ENCODE assay signal across 16 mouse cellular contexts in the genomic region with DNA sequence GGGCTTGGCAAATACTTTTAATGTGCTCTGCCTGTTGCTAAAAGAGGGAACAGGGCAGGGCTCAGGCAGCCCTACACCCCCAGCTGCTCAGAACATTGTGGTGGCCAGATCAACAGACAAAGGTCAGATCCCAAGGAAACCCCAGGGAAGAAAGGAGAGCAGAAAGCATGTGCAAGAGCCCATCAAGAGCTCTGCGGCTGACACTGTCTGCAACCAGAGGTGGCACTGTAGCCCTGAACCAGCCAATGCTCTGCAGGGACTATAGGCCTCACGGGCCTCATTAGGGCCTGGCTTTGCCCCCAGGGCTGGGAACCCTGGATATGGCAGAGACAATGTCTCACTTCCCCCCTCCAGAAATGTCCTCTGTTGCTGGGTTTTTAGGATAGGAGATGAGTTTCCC.
DNase-seq lines count a peak whose midpoint lies in the region; ATAC-seq and TF ChIP-seq lines count a peak whose summit lies in the region.
"Had no signal": no experiment of that assay in that cellular context is flagged by ENCODE, and none has a peak within 500 bp of the region (broad histone marks: within the 10 kb centered on the region; RNA-seq: fewer than 3 reads in every experiment).

No protein-coding gene starts in this region.

- no peak for ATAC-seq in hindbrain, postnatal 0 days
- ATAC-seq in hindbrain, embryonic 13.5 days (ENCODE audit: low FRiP score): no peak
- ATAC-seq: activated CD4-positive, CD25-positive, alpha-beta regulatory T cell, adult 4 months; CD4-positive, CD25-positive, alpha-beta regulatory T cell, adult 4 months had no signal

- WGBS in hindbrain, postnatal 0 days: 57% methylated on average over 2 of the region's 2 CpGs
- 68% methylated on average over 2 of the region's 2 CpGs for WGBS in hindbrain, embryonic 13.5 days
- 77% methylated on average over 2 of the region's 2 CpGs for WGBS in lung, adult 2 months

- DNase-seq in embryo, embryonic 10.5 days (ENCODE audit: low spot score): peak; percentile 14
- DNase-seq in embryo, embryonic 9.5 days (ENCODE audit: extremely low spot score): no peak
- no peak for DNase-seq in hindbrain, postnatal 0 days (ENCODE audit: low spot score)
- no peak for DNase-seq in lung, adult 2 months
- DNase-seq in lung, adult 18-20 months: no peak
- peak; percentile 29 for DNase-seq in 416B (ENCODE audit: low read depth)
- no peak for DNase-seq in cerebellum, postnatal 14 days
- DNase-seq: cerebellum, adult 9-11 months; midbrain, embryonic 14.5 days had no signal

- peak; percentile 22; the same call in 1 of the 2 replicates for TF ChIP-seq CTCF in hindbrain, postnatal 0 days (IDR thresholded peaks at IDR 0.05; ENCODE audit: low read depth)
- TF ChIP-seq CTCF in lung, adult 2 months (IDR thresholded peaks at IDR 0.05; ENCODE audit: insufficient read depth, low read length): 0 out of 2 replicates have a peak, but pooled peaks have one; percentile 12

- no peaks in the 10 kb centered on the region for H3K27me3 ChIP-seq in hindbrain, postnatal 0 days (ENCODE audit: insufficient read depth, low read length)
- H3K27me3 ChIP-seq in hindbrain, embryonic 13.5 days: peaks cover 7% of the 10 kb centered on the region; the same call in 1 of the 2 replicates
- H3K27me3 ChIP-seq: embryonic facial prominence, embryonic 15.5 days; hindbrain, embryonic 12.5 days had no signal

- no peak for TF ChIP-seq POLR2A in lung, adult 2 months (IDR thresholded peaks at IDR 0.05; ENCODE audit: borderline replicate concordance, extremely low read depth, low read depth, low read length)

- no peak overlapping the region for H3K4me2 ChIP-seq in hindbrain, postnatal 0 days (ENCODE audit: low read depth, low read length)
- no peak overlapping the region for H3K4me2 ChIP-seq in hindbrain, embryonic 13.5 days
- H3K4me2 ChIP-seq: embryonic facial prominence, embryonic 15.5 days; hindbrain, embryonic 12.5 days had no signal

- 0 out of 2 replicates have a peak, but pooled peaks cover 3% of the 10 kb centered on the region for H3K4me1 ChIP-seq in hindbrain, postnatal 0 days (ENCODE audit: insufficient read depth, low read length)
- H3K4me1 ChIP-seq in hindbrain, embryonic 13.5 days (replicated peaks): peaks cover 11% of the 10 kb centered on the region; the same call in 1 of the 2 replicates
- H3K4me1 ChIP-seq in lung, adult 2 months (ENCODE audit: control insufficient read depth, insufficient read depth, low read length): peaks cover 27% of the 10 kb centered on the region

- no peak overlapping the region for H3K27ac ChIP-seq in hindbrain, postnatal 0 days
- no peak overlapping the region for H3K27ac ChIP-seq in hindbrain, embryonic 13.5 days
- H3K27ac ChIP-seq: embryonic facial prominence, embryonic 15.5 days; hindbrain, embryonic 12.5 days had no signal

- no peaks in the 10 kb centered on the region for H3K36me3 ChIP-seq in hindbrain, postnatal 0 days (ENCODE audit: insufficient read depth, low read length)
- no peaks in the 10 kb centered on the region for H3K36me3 ChIP-seq in hindbrain, embryonic 13.5 days
- H3K36me3 ChIP-seq: embryonic facial prominence, embryonic 15.5 days; G1E; hindbrain, embryonic 12.5 days had no signal

- no peaks in the 10 kb centered on the region for H3K9me3 ChIP-seq in hindbrain, postnatal 0 days (ENCODE audit: low read length)
- no peaks in the 10 kb centered on the region for H3K9me3 ChIP-seq in hindbrain, embryonic 13.5 days
- H3K9me3 ChIP-seq: embryonic facial prominence, embryonic 15.5 days; G1E; hindbrain, embryonic 12.5 days had no signal

- H3K4me3 ChIP-seq in hindbrain, postnatal 0 days (ENCODE audit: low read length): no peak overlapping the region
- H3K4me3 ChIP-seq in hindbrain, embryonic 13.5 days: no peak overlapping the region
- H3K4me3 ChIP-seq in lung, adult 2 months (replicated peaks; ENCODE audit: extremely low read depth, low read depth, low read length): no peak overlapping the region
- H3K4me3 ChIP-seq: embryonic facial prominence, embryonic 15.5 days; hindbrain, embryonic 12.5 days; myocyte had no signal

- H3K9ac ChIP-seq in hindbrain, postnatal 0 days (replicated peaks; ENCODE audit: low read length): no peak overlapping the region
- H3K9ac ChIP-seq in hindbrain, embryonic 13.5 days: no peak overlapping the region
- H3K9ac ChIP-seq: embryonic facial prominence, embryonic 15.5 days; hindbrain, embryonic 12.5 days had no signal

Comparison
In these comparisons a context has a peak if more than half of its experiments do, and no peak if none do; other contexts are left out.
1. DNase-seq: peak in embryo, embryonic 10.5 days (single experiment) and 416B (single experiment); none in embryo, embryonic 9.5 days (single experiment), hindbrain, postnatal 0 days (single experiment), lung, adult 2 months (single experiment), lung, adult 18-20 months (0 of 2) and cerebellum, postnatal 14 days (0 of 2).